Mouse (Mus musculus): ENCODE measurements around the gene Speer4f1.
A peak's percentile ranks its signal among the peaks of the same experiment; 100 is the strongest.
"Not testable (repeated sequence)": the region's sequence is repeated elsewhere in the genome, so short reads cannot be mapped to it uniquely, and the experiment has no call there.

The Speer4f1 gene

GRCm38 (mm10) chr5:17475798-17476197 is at the start of gene Speer4f1:
Gene Speer4f1 (plus strand): TSS chr5:17476098.
- not testable (repeated sequence) for DNase-seq (ENCODE audit: extremely low spot score, low spot score)

GRCm38 (mm10) chr5:17426930-17427329 is 49.0 kb upstream of the Speer4f1 start:
- DNase-seq (ENCODE audit: extremely low spot score, low spot score), result no peak

- no peak for DNase-seq (ENCODE audit: extremely low spot score, low spot score)
These were observed 41.2 kb upstream of the Speer4f1 start for GRCm38 (mm10) chr5:17434721-17435120.

GRCm38 (mm10) chr5:17436209-17436608 is 39.7 kb upstream of the Speer4f1 start:
- peak; percentile 15 for DNase-seq (ENCODE audit: extremely low spot score, low spot score)

GRCm38 (mm10) chr5:17439487-17440102 is 36.3 kb upstream of the Speer4f1 start:
- no peak for DNase-seq (ENCODE audit: extremely low spot score, low spot score)

GRCm38 (mm10) chr5:17454059-17454458 is 21.8 kb upstream of the Speer4f1 start:
- DNase-seq (ENCODE audit: extremely low spot score, low spot score), result no peak

- no peak for DNase-seq (ENCODE audit: extremely low spot score, low spot score)
These were observed 20.8 kb upstream of the Speer4f1 start for GRCm38 (mm10) chr5:17454952-17455586.

GRCm38 (mm10) chr5:17456671-17457070 is 19.2 kb upstream of the Speer4f1 start:
- DNase-seq (ENCODE audit: extremely low spot score, low spot score), result no peak

- DNase-seq (ENCODE audit: extremely low spot score, low spot score), result not testable (repeated sequence)
These were observed 7.8 kb upstream of the Speer4f1 start for GRCm38 (mm10) chr5:17468120-17468519.

- DNase-seq (ENCODE audit: extremely low spot score, low spot score), result no peak
These were observed 578 bp downstream of the Speer4f1 start for GRCm38 (mm10) chr5:17476476-17476875.

- no peak for DNase-seq (ENCODE audit: extremely low spot score, low spot score)
These were observed 14.0 kb downstream of the Speer4f1 start for GRCm38 (mm10) chr5:17489894-17490293.

- no peak for DNase-seq (ENCODE audit: extremely low spot score, low spot score)
These were observed 19.7 kb downstream of the Speer4f1 start for GRCm38 (mm10) chr5:17495616-17496015.

GRCm38 (mm10) chr5:17496650-17497049 is 20.8 kb downstream of the Speer4f1 start:
- no peak for DNase-seq (ENCODE audit: extremely low spot score, low spot score)

GRCm38 (mm10) chr5:17499873-17500329 is 24.0 kb downstream of the Speer4f1 start:
- DNase-seq (ENCODE audit: extremely low spot score, low spot score), result no peak

- DNase-seq (ENCODE audit: extremely low spot score, low spot score), result no peak
These were observed 25.0 kb downstream of the Speer4f1 start for GRCm38 (mm10) chr5:17500866-17501265.

- DNase-seq (ENCODE audit: extremely low spot score, low spot score), result no peak
These were observed 29.6 kb downstream of the Speer4f1 start for GRCm38 (mm10) chr5:17505540-17505939.

GRCm38 (mm10) chr5:17508038-17508437 is 32.1 kb downstream of the Speer4f1 start:
- no peak for DNase-seq (ENCODE audit: extremely low spot score, low spot score)

All from neural tube, embryonic 10.5 days (tissue).